Mouse (Mus musculus) urinary bladder, postnatal 4 days (tissue): ENCODE results near the gene Gabbr2.

ENCODE experiments used
- DNase-seq, 2 experiments: peaks; one replicate each; pipeline ENCODE4 v3.0.0; 2021 to 2022; ENCODE audit warnings: low spot score in 2 of 2

Gabbr2 gene

GRCm38 (mm10) chr4:46759838-46760237 is 231.8 kb downstream of the Gabbr2 start:
- DNase-seq: no peak

- DNase-seq: no peak
Observed at GRCm38 (mm10) chr4:46758340-46759041, 233.2 kb downstream of the Gabbr2 start.

DNA sequence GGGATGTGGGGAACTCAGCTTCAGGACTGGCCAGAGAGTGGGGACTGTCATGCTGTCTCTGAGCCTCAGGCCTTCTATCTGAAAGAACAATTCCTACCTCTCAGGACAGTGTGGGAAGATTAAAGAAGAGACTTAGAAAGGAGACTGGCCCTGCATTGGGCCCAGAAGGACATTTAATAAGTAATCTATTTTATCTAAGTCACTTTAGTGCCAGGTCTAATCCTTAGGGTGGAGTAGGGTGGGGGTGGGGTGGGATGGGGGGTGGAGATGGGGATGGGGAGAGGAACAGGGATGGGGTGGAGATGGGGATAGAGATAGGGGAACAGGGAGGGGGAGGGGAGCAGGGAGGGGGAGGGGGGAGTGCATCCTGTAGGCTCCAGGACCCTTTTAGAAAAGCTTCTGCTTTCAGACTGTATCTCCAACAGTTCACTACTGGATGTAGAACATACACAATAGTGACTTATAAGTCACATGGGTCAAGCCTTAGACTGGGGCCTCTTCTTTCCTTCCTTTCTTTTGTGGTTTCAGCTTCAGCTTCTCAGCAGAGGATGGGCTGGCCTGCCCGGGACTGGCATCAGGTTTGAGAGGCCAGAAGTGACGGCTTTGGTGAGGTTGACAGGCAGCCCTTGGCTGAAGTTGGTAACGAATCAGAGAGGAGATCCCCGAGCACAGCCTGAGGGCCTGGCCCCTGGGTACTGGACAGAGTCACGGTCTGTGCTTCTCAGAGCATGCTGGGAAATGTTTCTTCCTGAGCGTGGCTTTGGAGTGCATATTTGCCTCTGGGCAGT is 237.1 kb downstream of the Gabbr2 start:
- peak in 1 of 2 experiments; percentile 18 for DNase-seq

DNA sequence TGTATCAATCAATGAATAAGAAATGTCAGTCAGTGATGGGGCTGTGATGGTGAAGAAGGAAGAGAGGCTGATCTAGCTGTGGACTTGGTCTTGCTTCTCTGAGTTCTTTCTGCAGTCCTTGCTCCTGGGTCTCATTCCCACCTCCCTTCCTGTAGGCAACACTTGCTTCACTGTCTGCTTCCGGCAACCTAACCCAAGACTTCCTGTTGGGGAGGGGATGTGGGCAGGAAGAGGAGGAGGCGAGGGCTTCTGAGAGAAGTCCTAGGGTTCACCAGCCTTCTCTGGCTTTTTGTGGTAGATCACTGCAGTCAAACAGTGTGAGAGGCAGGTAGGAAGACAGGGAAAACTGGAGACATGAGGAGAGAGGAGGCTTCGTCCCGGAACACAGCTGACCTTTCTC is 239.4 kb downstream of the Gabbr2 start:
- no peak for DNase-seq

DNA sequence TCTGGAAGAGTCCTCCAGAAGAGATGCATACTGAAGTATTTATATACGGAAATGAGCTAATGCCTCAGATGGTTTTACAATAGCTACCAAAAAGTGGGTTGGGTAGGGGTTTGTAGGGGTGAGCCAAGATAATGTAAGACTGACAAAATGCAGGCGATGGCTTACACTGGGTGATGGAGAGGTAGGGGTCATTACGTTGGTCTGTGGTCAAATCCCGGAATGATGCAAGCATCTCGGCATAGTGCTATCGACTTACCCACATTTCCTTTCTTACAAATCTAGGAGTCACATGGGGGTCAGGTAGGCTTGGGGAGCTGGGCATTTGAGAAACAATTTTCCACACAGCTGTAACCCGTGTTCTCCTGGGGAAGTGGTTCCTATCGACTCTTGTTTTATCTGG is 242.7 kb downstream of the Gabbr2 start:
- no peak for DNase-seq

DNA sequence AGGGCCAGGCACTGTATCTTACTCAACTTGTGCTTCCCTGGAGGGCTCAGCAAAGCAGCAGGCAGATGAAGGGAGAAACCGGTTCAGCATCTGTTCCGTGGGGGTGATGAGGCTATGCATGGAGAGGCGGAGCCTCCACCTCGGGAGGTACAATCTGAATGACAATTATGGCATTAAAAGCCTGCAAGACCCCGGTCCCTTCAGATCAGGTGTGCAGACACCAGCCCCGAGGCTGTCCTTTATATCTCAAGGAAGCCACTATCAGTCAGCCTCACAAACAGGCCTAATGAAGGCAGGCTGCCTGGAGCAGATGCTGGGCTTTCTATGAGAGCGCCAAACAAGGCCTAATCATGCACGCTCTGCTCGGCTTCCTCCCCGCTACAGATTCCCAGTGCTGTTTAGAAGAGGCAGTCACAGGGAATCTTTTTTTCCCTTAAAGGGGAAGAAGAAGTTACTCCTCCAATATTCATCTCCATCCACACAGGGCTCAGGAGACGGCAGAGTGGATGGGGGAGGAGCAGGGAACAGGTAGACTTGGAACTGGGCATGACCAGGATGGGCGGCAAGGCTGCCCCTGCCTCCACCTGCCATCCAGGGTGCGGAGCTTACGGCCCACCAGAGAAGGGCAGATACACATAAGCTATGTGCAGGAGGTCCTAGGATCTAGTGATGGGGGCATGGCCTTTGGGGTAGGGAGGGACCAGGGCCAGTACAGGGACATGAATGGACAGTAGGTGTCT is 244.5 kb downstream of the Gabbr2 start:
- no peak for DNase-seq

GRCm38 (mm10) chr4:46745536-46745935 is 246.1 kb downstream of the Gabbr2 start:
- no peak for DNase-seq

- DNase-seq: no peak
Observed at GRCm38 (mm10) chr4:46744583-46745155, 247.0 kb downstream of the Gabbr2 start.

GRCm38 (mm10) chr4:46742601-46743000 is 249.1 kb downstream of the Gabbr2 start:
- DNase-seq: no peak

GRCm38 (mm10) chr4:46736910-46737511 is 254.7 kb downstream of the Gabbr2 start:
- no peak for DNase-seq

- DNase-seq: no peak
Observed at GRCm38 (mm10) chr4:46734906-46735305, 256.8 kb downstream of the Gabbr2 start.

DNA sequence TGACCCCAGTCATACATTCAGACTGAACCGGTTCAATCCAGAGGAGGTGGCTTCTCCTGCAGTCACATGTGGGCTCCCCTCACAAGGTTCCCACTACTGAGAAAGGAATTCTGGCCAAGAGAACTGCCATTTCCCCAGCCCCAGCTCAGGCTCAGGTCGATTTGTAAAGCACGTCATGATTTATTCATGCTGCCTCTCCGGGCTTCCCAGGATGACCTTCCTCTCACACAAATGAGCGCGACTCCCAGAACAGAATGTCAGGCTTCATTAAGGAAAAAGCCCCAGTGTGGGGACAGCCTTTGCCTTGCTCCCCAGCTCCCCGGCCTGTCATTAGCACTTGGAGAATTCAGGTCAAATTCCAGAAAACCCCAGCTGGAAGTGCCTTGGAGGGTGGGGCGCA is 260.1 kb downstream of the Gabbr2 start:
- DNase-seq: no peak

- no peak for DNase-seq
Observed at GRCm38 (mm10) chr4:46729306-46730042, 262.2 kb downstream of the Gabbr2 start.

DNA sequence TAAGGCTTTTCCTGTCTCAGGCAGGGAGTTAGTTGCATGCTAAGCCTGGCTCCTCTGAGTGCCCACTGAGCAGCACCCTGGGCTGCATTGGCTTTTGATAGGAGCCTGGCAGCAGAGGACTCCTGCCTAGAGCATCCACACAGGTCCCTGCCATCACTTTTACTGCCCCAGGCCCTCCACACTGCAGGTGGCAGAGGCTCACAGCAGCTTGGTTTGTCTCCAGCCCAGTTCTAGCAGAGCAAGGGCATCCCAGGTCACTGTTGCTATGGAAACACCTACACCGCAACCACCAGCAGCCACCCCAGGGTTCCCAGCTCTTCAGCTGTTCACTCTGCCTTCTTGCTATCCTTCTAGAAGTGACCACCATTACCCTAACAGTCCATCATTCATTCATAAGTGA is 263.4 kb downstream of the Gabbr2 start:
- DNase-seq: no peak

DNA sequence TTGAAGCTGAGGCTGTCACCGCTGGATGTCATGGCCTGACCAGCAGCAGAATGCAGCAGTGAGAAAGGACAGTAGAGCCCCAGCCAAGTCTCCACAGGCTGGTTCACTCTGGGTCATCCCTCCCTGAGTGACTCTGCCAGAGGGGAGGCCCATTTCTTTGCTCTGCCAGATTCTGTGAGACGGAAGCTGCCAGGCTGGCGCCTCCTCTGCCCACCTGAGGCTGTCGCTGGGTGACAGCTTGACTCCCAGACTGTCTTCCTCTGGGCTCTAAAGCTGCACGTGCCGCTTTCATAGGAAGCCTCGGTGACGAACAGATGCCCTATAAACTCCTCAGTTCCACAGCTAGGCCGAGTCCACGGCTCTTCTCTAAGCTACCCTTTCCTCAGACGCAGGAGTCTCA is 264.5 kb downstream of the Gabbr2 start:
- no peak for DNase-seq

DNA sequence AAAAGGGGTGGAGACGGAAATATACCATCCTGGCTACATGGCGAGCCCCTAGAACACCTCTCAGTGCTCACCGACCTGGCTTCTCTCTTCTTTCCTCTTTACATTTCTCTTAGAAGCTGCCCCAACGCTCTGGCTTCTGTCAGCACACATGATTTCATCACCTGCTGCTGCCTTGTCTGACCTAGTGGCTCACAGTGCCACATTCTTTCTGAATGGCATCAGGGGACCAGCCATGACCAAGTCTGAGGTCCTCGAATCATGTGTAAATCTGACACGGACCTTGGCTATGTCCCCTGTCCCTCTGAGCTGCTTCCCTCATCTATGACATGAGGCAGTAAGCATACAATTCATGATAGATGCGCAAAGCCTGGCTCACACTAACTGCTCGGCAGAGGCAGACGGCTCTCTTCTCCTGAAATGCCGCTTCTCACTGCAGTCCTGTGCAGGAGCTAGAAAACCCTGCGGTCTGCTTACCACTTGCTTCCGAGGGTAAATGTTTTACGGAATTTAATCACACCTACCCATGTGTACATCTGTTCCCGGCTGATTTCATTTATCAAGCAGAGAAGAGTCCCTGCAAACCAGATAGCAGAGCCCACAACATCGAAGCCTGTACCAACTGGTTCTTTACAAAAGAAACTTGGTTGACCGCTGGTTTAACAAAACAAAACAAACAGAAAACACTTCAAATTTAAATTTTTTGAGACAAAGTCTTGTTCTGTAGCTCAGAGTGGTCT is 270.7 kb downstream of the Gabbr2 start:
- DNase-seq: no peak

DNA sequence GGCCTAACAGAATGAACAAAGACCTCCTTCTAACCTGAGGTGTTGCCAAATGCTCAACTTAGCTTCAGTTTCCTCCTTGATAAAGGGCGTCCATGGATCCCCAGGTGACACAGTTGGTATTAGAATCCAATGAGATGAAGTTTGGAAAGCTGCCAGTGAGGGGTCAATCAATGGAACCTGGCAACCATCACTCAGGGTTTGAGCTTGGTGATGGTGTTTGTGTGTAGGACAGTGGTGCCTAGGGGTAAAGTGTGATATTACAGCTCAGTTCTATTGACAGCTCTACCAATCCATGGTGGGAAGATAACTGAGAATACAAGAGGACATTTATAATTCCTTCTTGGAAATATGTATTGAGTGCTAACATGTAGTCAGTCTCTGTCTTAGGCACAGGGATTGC is 271.6 kb downstream of the Gabbr2 start:
- DNase-seq: no peak

- DNase-seq: no peak
Observed at GRCm38 (mm10) chr4:46718624-46719023, 273.0 kb downstream of the Gabbr2 start.

DNA sequence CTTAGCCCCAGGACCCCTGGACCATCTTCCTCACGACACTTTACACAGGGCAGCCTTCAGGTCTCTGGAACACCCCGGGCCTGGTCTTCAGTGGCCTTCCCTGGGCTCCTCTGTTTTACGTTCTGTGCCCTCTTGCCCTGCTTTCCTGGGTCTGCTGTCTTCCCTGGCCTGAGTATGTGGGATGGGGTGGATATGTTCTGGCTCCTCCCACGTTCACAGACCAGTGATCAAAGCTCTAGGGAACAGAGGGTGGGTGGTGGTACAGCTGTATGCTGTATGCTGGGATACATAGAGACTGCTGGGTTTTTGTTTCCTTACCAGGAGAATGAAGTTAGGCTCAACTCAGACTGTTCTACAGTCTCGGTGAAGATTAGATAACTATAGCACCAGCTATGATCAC is 274.5 kb downstream of the Gabbr2 start:
- no peak for DNase-seq

DNA sequence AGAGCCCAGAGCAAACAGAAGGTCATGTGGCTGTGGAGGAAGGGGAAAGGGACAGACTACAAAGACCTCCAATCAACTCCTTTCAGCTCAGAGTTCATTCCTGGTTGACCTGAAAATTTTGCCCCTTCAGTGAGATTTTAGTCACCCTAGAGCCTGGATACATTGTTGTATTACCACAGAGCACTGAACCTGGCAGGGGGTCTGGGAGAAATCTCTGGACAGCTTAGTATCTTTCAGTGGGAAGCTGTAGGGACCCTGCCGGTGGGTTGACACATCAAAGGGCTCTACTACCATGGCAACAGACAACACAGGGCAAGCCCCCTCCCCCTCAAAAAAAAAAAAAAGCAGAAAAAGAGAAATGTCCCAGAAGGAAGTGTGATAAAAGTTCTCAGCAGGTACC is 275.3 kb downstream of the Gabbr2 start:
- DNase-seq: no peak
